Mouse (Mus musculus) forebrain, embryonic 14.5 days (tissue): Measurements from ENCODE around the gene Cs. TPM values are rescaled to one million over a fixed set of nuclear protein-coding genes. Genes with fewer than 3 reads are reported as not detected.

Source experiments
- ATAC-seq: fragments of 200-750 bp; cut with Nextera tagmentation; 2 replicates; pipeline ENCODE4 v1.8.0; 2017; ENCODE audit warnings: mild to moderate bottlenecking, moderate library complexity
- DNase-seq: peaks from one replicate; pipeline ENCODE4 v3.0.0-alpha.2; 2015; ENCODE audit warnings: low spot score
- H3K27ac ChIP-seq: fragments of 300-500 bp; sonication (generic); 2 replicates; pipeline ENCODE4 v1.5.1; 2014; ENCODE audit warnings: low read depth, mild to moderate bottlenecking, control low read depth, low read length, moderate library complexity
- H3K27me3 ChIP-seq: fragments of 300-500 bp; sonication (generic); replicated peaks from 2 replicates; pipeline ENCODE4 v1.6.1; 2014; ENCODE audit warnings: low read length, control low read depth, mixed read lengths; ENCODE audit not compliant: control insufficient read depth, insufficient read depth
- H3K36me3 ChIP-seq: fragments of 300-500 bp; sonication (generic); 2 replicates; pipeline ENCODE4 v1.6.1; 2014; ENCODE audit warnings: low read length, control low read depth; ENCODE audit not compliant: control insufficient read depth, insufficient read depth
- H3K4me1 ChIP-seq: fragments of 300-500 bp; sonication (generic); 2 replicates; pipeline ENCODE4 v1.6.1; 2014; ENCODE audit warnings: antibody characterized with exemption, low read length, control low read depth; ENCODE audit not compliant: control insufficient read depth, insufficient read depth
- H3K4me2 ChIP-seq: fragments of 300-500 bp; sonication (generic); 2 replicates; pipeline ENCODE4 v1.6.1; 2014; ENCODE audit warnings: mild to moderate bottlenecking, control low read depth, low read length
- H3K4me3 ChIP-seq: fragments of 300-500 bp; sonication (generic); 2 replicates; pipeline ENCODE4 v1.5.1; 2014; ENCODE audit warnings: low read depth, low read length, control low read depth
- H3K9ac ChIP-seq: fragments of 300-500 bp; sonication (generic); 2 replicates; pipeline ENCODE4 v1.6.1; 2014; ENCODE audit warnings: mild to moderate bottlenecking, low read length, control low read depth, moderate library complexity
- H3K9me3 ChIP-seq: fragments of 300-500 bp; sonication (generic); replicated peaks from 2 replicates; pipeline ENCODE4 v1.6.1; 2016; ENCODE audit warnings: low read length, control low read depth, mixed read lengths; ENCODE audit not compliant: control insufficient read depth
- WGBS: fragments of 180-500 bp; shearing (Covaris S2); extraction: QIAGEN DNeasy Blood & Tissue Kit; methylation state at CpG from one replicate; pipeline ENCODE4 v1.1.7; 2014; 5-methylcytosine and 5-hydroxymethylcytosine counted together
- polyA plus RNA-seq: library from polyadenylated mRNA; unstranded; fragments of >200 nt; fragmentation: Nextera tagmentation; extraction: Ambion mirVana; gene quantifications from 2 replicates; pipeline ENCODE4 v1.2.1, GENCODE M21; 2014

Gene Cs
- polyA plus RNA-seq, 1 experiment from 2014 or later: 234 TPM

- no peaks in the 10 kb centered on the region for H3K27me3 ChIP-seq
- 0 out of 2 replicates have a peak, but pooled peaks cover 3% of the 10 kb centered on the region for H3K36me3 ChIP-seq
- H3K27ac ChIP-seq: peak overlapping the region; percentile 94
- H3K9me3 ChIP-seq: no peaks in the 10 kb centered on the region
- peak; percentile 55 for ATAC-seq
- H3K9ac ChIP-seq: peak overlapping the region; percentile 91
- peak overlapping the region; percentile 58 for H3K4me3 ChIP-seq
- no peak for DNase-seq
- H3K4me1 ChIP-seq: peaks cover 12% of the 10 kb centered on the region
- under 1% methylated on average over 9 of the region's 9 CpGs for WGBS
- peak overlapping the region; percentile 77 for H3K4me2 ChIP-seq
Observed at GRCm38 (mm10) chr10:128302785-128303125, 34.8 kb upstream of the Cs start.

DNA sequence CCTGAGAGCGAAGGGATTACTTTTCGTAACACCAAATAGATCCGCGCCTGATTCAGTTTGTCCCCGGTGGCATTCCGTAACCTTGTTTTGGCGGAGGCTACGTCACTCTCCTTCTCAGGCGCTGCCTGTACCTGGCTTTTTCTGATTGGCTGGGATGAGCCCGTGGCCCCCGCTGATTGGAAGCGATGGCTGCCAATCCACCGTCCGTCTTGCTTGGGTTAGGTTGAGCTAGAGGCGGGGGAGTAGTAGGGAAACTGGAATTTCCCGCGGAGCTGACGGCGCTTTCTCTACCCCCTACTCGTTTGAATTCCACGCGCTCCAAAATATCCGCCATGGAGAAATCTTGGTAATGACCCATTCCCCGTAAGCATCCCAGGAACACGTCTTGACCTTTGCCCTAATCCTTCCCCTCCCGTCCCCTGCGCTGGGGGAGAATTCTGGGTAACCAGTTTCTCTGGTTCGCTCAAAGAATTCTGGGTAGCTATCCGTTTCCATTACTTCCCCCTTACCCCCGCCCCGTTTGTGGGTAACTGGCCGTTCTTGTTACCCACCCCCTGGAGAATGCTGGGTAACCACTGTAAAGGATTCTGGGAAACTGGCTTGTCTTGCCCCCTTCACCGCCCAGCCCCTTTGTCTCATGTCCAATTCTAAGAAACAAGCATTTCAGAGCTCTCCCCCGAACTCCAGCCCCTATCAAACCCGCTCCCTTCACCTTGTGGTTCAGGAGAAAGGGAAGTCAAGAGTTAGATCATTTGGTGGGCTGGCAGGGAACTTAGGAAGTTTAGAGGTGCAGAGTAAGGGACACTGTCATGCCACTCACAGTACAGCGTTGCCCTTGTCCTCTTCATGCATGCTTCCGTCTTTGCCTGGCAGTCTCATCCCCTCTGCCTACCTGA lies 34.2 kb upstream of the Cs start, which contains the start of gene Pan2:
Gene Pan2 (plus strand): TSS at position 210 of the 896 bp plus-strand sequence.
- peak within 1 kb of the TSS; percentile 91 for H3K9ac ChIP-seq
- peaks cover 12% of the 10 kb centered on the region for H3K4me1 ChIP-seq
- peak; percentile 99 for DNase-seq
- H3K36me3 ChIP-seq: peaks cover 4% of the 10 kb centered on the region
- WGBS: under 1% methylated on average over 37 of the region's 37 CpGs
- peak within 1 kb of the TSS; percentile 94 for H3K27ac ChIP-seq
- H3K4me3 ChIP-seq: peak within 1 kb of the TSS; percentile 58
- peak; percentile 100 for ATAC-seq
- no peaks in the 10 kb centered on the region for H3K9me3 ChIP-seq
- peak within 1 kb of the TSS; percentile 77 for H3K4me2 ChIP-seq
- H3K27me3 ChIP-seq: no peaks in the 10 kb centered on the region

- H3K27ac ChIP-seq: no peak overlapping the region
Observed at GRCm38 (mm10) chr10:128309654-128310053, 27.9 kb upstream of the Cs start.

GRCm38 (mm10) chr10:128310177-128310576 lies 27.4 kb upstream of the Cs start:
- Histone ChIP-seq H3K27ac (no peak overlapping the region), H3K4me3 (no peak overlapping the region), H3K9me3 (no peaks in the 10 kb centered on the region), H3K27me3 (no peaks in the 10 kb centered on the region), H3K9ac (no peak overlapping the region), H3K4me2 (no peak overlapping the region), H3K36me3 (peaks cover 61% of the 10 kb centered on the region), H3K4me1 (no peaks in the 10 kb centered on the region; the same call in 1 of the 2 replicates)
- 37% methylated on average over 11 of the region's 11 CpGs for WGBS
- ATAC-seq (0 out of 2 replicates have a peak, but pooled peaks have one; percentile 44), DNase-seq (peak; percentile 57)

More at GRCm38 (mm10) chr10:128309654-128310053, 27.9 kb upstream of the Cs start:
- Histone ChIP-seq H3K9me3 (no peaks in the 10 kb centered on the region), H3K4me1 (no peaks in the 10 kb centered on the region; the same call in 1 of the 2 replicates), H3K36me3 (peaks cover 56% of the 10 kb centered on the region), H3K27me3 (no peaks in the 10 kb centered on the region), H3K4me3 (no peak overlapping the region), H3K4me2 (no peak overlapping the region), H3K9ac (no peak overlapping the region)
- WGBS: 86% methylated on average over 7 of the region's 7 CpGs
- ATAC-seq (no peak), DNase-seq (no peak)

DNA sequence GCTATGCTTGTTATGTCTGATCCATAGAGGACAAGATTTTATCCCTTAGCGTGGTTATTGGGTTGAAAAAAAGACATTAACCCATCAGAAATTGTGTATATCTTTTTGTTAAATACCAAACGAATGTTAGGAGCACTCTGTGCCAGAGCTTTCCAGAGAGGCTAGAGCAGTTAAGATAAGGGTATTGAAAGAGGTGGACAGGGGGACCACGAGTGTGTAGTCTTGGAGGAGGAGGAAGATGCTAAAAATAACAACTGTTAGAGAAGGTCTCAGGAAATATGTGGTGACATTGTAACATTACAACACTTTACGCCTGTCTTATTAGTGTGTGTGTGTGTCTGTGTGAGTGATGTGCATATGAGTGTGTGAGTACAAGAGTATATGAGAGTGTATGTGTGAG lies 26.6 kb upstream of the Cs start:
- Histone ChIP-seq H3K9ac (no peak overlapping the region), H3K27me3 (no peaks in the 10 kb centered on the region), H3K9me3 (no peaks in the 10 kb centered on the region), H3K4me3 (no peak overlapping the region), H3K27ac (no peak overlapping the region), H3K4me2 (no peak overlapping the region), H3K4me1 (no peaks in the 10 kb centered on the region; the same call in 1 of the 2 replicates), H3K36me3 (peaks cover 66% of the 10 kb centered on the region)
- ATAC-seq (no peak), DNase-seq (no peak)
- WGBS: 88% methylated on average over 4 of the region's 4 CpGs

DNA sequence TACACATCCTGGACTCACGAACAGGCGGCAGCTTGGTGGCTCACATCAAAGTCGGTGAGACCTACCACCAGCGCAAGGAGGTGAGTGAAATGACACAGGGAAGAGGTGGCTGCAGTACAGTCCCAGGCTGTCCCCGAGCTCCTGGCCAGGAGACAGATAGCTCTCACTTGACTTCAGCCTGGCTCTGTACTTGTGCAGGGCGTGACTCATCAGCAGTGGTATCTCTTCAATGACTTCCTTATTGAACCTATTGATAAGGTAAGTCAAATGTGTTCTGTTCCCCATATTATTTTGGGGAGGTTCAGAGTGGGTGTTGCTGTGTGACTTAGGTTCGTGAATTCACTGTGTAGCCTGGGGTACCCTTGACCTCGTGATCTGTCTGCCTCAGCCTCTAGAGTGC lies 22.0 kb upstream of the Cs start:
- no peak for ATAC-seq
- H3K27ac ChIP-seq: no peak overlapping the region
- H3K9ac ChIP-seq: no peak overlapping the region
- no peaks in the 10 kb centered on the region for H3K4me1 ChIP-seq
- no peaks in the 10 kb centered on the region for H3K27me3 ChIP-seq
- H3K9me3 ChIP-seq: no peaks in the 10 kb centered on the region
- DNase-seq: no peak
- 94% methylated on average over 8 of the region's 8 CpGs for WGBS
- no peak overlapping the region for H3K4me2 ChIP-seq
- H3K4me3 ChIP-seq: no peak overlapping the region
- peaks cover 87% of the 10 kb centered on the region for H3K36me3 ChIP-seq

- H3K36me3 ChIP-seq: peaks cover 58% of the 10 kb centered on the region
- no peak overlapping the region for H3K27ac ChIP-seq
- H3K4me2 ChIP-seq: peak overlapping the region; percentile 85
- DNase-seq (no peak), ATAC-seq (no peak)
- H3K27me3 ChIP-seq: no peaks in the 10 kb centered on the region
- 61% methylated on average over 12 of the region's 12 CpGs for WGBS
- H3K9ac ChIP-seq: peak overlapping the region; percentile 98
- peaks cover 16% of the 10 kb centered on the region for H3K4me1 ChIP-seq
- H3K4me3 ChIP-seq: peak overlapping the region; percentile 93
- H3K9me3 ChIP-seq: no peaks in the 10 kb centered on the region
Observed at GRCm38 (mm10) chr10:128321641-128322040, 15.9 kb upstream of the Cs start.

DNA sequence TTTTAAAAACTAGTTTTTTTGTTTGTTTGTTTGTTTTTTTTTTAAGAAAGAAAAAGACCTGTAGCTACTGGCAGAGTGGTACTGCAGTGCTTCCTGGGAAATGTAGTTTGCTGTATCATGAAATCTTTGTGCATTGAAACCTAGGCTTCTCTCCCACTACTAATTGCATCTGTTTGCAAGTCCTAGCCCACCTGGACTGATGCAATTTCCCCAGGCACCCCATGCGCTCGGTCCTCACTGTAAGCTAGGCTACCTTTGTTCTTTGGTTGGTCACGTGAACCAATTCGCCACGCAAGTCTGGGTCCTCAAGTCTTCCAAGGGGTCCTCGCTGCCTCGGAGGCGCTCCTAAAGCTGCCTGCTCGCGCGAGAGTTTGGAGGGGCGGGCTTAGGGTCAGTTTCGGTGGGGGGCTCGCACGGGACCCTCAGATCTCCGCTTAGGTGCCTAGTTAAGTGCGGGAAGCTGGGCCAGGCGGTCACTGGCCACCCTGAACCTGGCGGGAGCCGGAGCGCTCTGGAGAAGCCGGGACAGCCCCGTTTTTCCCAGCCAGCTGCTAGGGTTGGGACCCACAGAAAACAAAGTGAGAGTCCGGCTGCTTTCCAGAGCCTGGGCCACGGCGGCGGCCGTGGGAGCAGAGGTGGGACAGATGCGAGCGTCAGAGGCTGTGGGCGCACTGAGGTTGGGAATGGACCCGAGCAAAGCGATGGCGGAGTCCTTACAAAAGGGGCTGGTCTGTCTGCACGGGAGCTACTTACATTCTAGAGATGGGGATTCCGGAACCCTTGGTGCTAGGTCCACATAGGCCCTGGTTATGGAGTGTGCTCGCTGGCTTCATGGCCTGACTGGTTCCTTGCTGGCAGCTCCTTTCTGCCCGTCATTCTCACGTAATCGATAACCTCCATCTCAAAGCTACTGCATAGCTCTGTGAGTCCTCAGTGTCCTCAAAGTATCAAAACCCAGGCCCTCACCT lies 15.1 kb upstream of the Cs start, which contains the start of gene Cnpy2:
Gene Cnpy2 (plus strand): TSS at position 319 of the 968 bp plus-strand sequence.
- DNase-seq: peak; percentile 98
- peak; percentile 99 for ATAC-seq
- H3K9me3 ChIP-seq: no peaks in the 10 kb centered on the region
- H3K27me3 ChIP-seq: no peaks in the 10 kb centered on the region
- WGBS: under 1% methylated on average over 40 of the region's 40 CpGs
- peak within 1 kb of the TSS; percentile 97 for H3K27ac ChIP-seq
- peaks cover 60% of the 10 kb centered on the region for H3K36me3 ChIP-seq
- H3K4me2 ChIP-seq: peak within 1 kb of the TSS; percentile 85
- H3K4me1 ChIP-seq: peaks cover 16% of the 10 kb centered on the region
- H3K9ac ChIP-seq: peak within 1 kb of the TSS; percentile 98
- H3K4me3 ChIP-seq: peak within 1 kb of the TSS; percentile 93
